Mouse (Mus musculus) megakaryocyte, embryonic 14.5 days (primary cell): ENCODE results near the gene Unc119b. TPM values are rescaled to one million over a fixed set of nuclear protein-coding genes. Genes with fewer than 3 reads are reported as not detected.
A peak's percentile ranks its signal among the peaks of the same experiment; 100 is the strongest.
"Not testable (repeated sequence)": the region's sequence is repeated elsewhere in the genome, so short reads cannot be mapped to it uniquely, and the experiment has no call there.

ENCODE experiments used
- H3K27me3 ChIP-seq: replicated peaks from 2 replicates; pipeline ENCODE3; 2012; ENCODE audit warnings: inconsistent platforms
- H3K36me3 ChIP-seq: replicated peaks from 2 replicates; pipeline ENCODE3; 2012; ENCODE audit warnings: low read length, inconsistent platforms, mixed read lengths
- H3K4me1 ChIP-seq: 2 replicates; pipeline ENCODE4 v1.6.1; 2012; ENCODE audit warnings: inconsistent platforms
- H3K4me3 ChIP-seq: replicated peaks from 2 replicates; pipeline ENCODE3; 2012; ENCODE audit warnings: moderate library complexity, mild to moderate bottlenecking, inconsistent platforms
- H3K9me3 ChIP-seq: 2 replicates; pipeline ENCODE4 v1.6.1; 2012; ENCODE audit warnings: inconsistent platforms
- FLI1 ChIP-seq: IDR thresholded peaks from 2 replicates; pipeline ENCODE4 v1.6.1; 2012; ENCODE audit warnings: low read length, inconsistent platforms, mixed read lengths
- GATA1 ChIP-seq: IDR thresholded peaks from 3 replicates; pipeline ENCODE4 v1.6.1; 2012; ENCODE audit warnings: mixed read lengths, low read length, inconsistent platforms, borderline replicate concordance
- polyA plus RNA-seq: library from polyadenylated mRNA; stranded (reverse); fragments of >175 nt; gene quantifications from 2 replicates; pipeline ENCODE4 v1.2.3, GENCODE M21; 2012; ENCODE audit warnings: low replicate concordance; ENCODE audit not compliant: insufficient read depth

Unc119b gene
- polyA plus RNA-seq, 1 experiment: 25.4 TPM

GRCm38 (mm10) chr5:115158040-115158983, 23.5 kb upstream of the Unc119b start, which contains the start of gene Mlec:
Mlec (minus strand) TSS chr5:115158179.
- Histone ChIP-seq H3K27me3 (no peaks in the 10 kb centered on the region), H3K9me3 (no peaks in the 10 kb centered on the region), H3K4me1 (peaks cover 75% of the 10 kb centered on the region), H3K4me3 (peak within 1 kb of the TSS; percentile 97), H3K36me3 (peaks cover 15% of the 10 kb centered on the region)
- TF ChIP-seq FLI1 (no peak), GATA1 (no peak)

GRCm38 (mm10) chr5:115156933-115157589, 22.3 kb upstream of the Unc119b start:
- peak overlapping the region; percentile 97 for H3K4me3 ChIP-seq
- peaks cover 82% of the 10 kb centered on the region for H3K4me1 ChIP-seq
- peaks cover 27% of the 10 kb centered on the region for H3K36me3 ChIP-seq
- no peaks in the 10 kb centered on the region for H3K27me3 ChIP-seq
- TF ChIP-seq FLI1: no peak
- no peak for TF ChIP-seq GATA1
- no peaks in the 10 kb centered on the region for H3K9me3 ChIP-seq

- Histone ChIP-seq H3K4me3 (peak overlapping the region; percentile 97), H3K4me1 (peaks cover 85% of the 10 kb centered on the region), H3K36me3 (peaks cover 32% of the 10 kb centered on the region), H3K27me3 (no peaks in the 10 kb centered on the region), H3K9me3 (no peaks in the 10 kb centered on the region)
- no peak for TF ChIP-seq FLI1
Observed at GRCm38 (mm10) chr5:115156401-115156800, 21.6 kb upstream of the Unc119b start.

GRCm38 (mm10) chr5:115155831-115156230, 21.1 kb upstream of the Unc119b start:
- Histone ChIP-seq H3K36me3 (peaks cover 38% of the 10 kb centered on the region), H3K27me3 (no peaks in the 10 kb centered on the region), H3K9me3 (no peaks in the 10 kb centered on the region), H3K4me3 (peak overlapping the region; percentile 97), H3K4me1 (peaks cover 85% of the 10 kb centered on the region)
- TF ChIP-seq GATA1 (peak; percentile 61; the same call in 1 of the 3 replicates), FLI1 (no peak)

- H3K36me3 ChIP-seq: peaks cover 44% of the 10 kb centered on the region
- H3K4me3 ChIP-seq: peak overlapping the region; percentile 97
- H3K9me3 ChIP-seq: peaks cover 3% of the 10 kb centered on the region; the same call in 1 of the 2 replicates
- H3K4me1 ChIP-seq: peaks cover 85% of the 10 kb centered on the region
- no peak for TF ChIP-seq GATA1
- TF ChIP-seq FLI1: no peak
- no peaks in the 10 kb centered on the region for H3K27me3 ChIP-seq
Observed at GRCm38 (mm10) chr5:115155156-115155631, 20.4 kb upstream of the Unc119b start.

GRCm38 (mm10) chr5:115152132-115152956, 17.6 kb upstream of the Unc119b start:
- Histone ChIP-seq H3K36me3 (peaks cover 71% of the 10 kb centered on the region), H3K4me3 (no peak overlapping the region), H3K4me1 (peaks cover 75% of the 10 kb centered on the region), H3K9me3 (peaks cover 12% of the 10 kb centered on the region), H3K27me3 (no peaks in the 10 kb centered on the region)
- TF ChIP-seq GATA1: no peak
- TF ChIP-seq FLI1: no peak

- TF ChIP-seq FLI1 (no peak), GATA1 (no peak)
- H3K9me3 ChIP-seq: peaks cover 12% of the 10 kb centered on the region
- H3K27me3 ChIP-seq: no peaks in the 10 kb centered on the region
- peaks cover 69% of the 10 kb centered on the region for H3K4me1 ChIP-seq
- no peak overlapping the region for H3K4me3 ChIP-seq
- peaks cover 80% of the 10 kb centered on the region for H3K36me3 ChIP-seq
Observed at GRCm38 (mm10) chr5:115151457-115151856, 16.7 kb upstream of the Unc119b start.

GRCm38 (mm10) chr5:115150991-115151390, 16.2 kb upstream of the Unc119b start:
- Histone ChIP-seq H3K27me3 (no peaks in the 10 kb centered on the region), H3K36me3 (peaks cover 85% of the 10 kb centered on the region), H3K9me3 (peaks cover 12% of the 10 kb centered on the region), H3K4me1 (peaks cover 68% of the 10 kb centered on the region), H3K4me3 (no peak overlapping the region)
- TF ChIP-seq FLI1 (no peak), GATA1 (no peak)

GRCm38 (mm10) chr5:115149675-115150459, 15.1 kb upstream of the Unc119b start:
- peaks cover 61% of the 10 kb centered on the region for H3K4me1 ChIP-seq
- peak overlapping the region; percentile 3 for H3K4me3 ChIP-seq
- TF ChIP-seq FLI1 (no peak), GATA1 (no peak)
- H3K36me3 ChIP-seq: peaks cover 93% of the 10 kb centered on the region
- no peaks in the 10 kb centered on the region for H3K27me3 ChIP-seq
- H3K9me3 ChIP-seq: peaks cover 12% of the 10 kb centered on the region

GRCm38 (mm10) chr5:115148872-115149271, 14.1 kb upstream of the Unc119b start:
- H3K27me3 ChIP-seq, H3K4me3 ChIP-seq: not testable (repeated sequence)
- peaks cover 12% of the 10 kb centered on the region for H3K9me3 ChIP-seq
- peaks cover 51% of the 10 kb centered on the region for H3K4me1 ChIP-seq
- H3K36me3 ChIP-seq: peaks cover 96% of the 10 kb centered on the region
